Mouse (Mus musculus) megakaryocyte-erythroid progenitor cell, adult 5-6 weeks (primary cell): Measurements from ENCODE around the gene Dab1. TPM values are rescaled to one million over a fixed set of nuclear protein-coding genes. Genes with fewer than 3 reads are reported as not detected.

Source experiments
- ATAC-seq: replicated peaks from 2 replicates; pipeline ENCODE4 v1.8.0; 2016; ENCODE audit warnings: mild to moderate bottlenecking, inconsistent platforms; ENCODE audit not compliant: severe bottlenecking, poor library complexity, low FRiP score, low TSS enrichment
- total RNA-seq, 2 experiments: library from RNA; stranded (forward) in 1 of 2; stranded (reverse) in 1 of 2; fragments of 200-1000, 215-1000 nt in 1 of 2; fragments of >200 nt in 1 of 2; fragmentation: Nextera tagmentation in 1 of 2; gene quantifications; 2 replicates each; pipeline ENCODE4 v1.2.3; 2014 to 2017

Gene Dab1
- total RNA-seq, 2 experiments from 2014 or later = not detected

DNA sequence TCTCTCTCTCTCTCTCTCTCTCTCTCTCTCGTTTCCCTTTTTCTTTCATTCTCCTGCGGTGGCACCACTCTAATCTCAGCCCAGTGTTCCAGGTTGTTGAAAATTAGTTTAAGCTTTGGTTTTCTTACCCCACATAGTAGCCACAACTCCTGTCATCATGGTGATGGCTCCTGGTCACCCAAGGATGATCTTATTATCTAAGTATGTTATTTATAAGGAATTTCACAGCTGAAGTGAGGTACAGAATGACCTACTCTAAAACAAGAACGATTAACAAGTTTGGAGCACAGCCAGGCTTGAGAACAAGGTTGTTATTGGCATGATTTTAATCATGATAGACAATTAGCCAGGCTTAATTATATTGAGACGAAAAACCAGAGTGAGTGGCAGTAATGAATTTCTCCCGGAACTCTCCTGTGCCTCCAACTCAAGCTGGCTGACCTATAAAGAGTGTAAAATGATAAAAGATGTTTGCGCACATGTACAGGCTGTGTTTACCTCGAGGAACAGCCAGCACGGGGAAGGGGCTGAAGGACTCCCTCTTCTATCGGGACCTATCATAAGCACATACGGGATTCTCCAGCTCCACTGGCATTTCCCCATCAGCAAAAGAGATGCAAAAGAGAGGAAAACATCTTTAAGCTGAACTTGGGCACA, 684.0 kb downstream of the Dab1 start:
- ATAC-seq = no peak

DNA sequence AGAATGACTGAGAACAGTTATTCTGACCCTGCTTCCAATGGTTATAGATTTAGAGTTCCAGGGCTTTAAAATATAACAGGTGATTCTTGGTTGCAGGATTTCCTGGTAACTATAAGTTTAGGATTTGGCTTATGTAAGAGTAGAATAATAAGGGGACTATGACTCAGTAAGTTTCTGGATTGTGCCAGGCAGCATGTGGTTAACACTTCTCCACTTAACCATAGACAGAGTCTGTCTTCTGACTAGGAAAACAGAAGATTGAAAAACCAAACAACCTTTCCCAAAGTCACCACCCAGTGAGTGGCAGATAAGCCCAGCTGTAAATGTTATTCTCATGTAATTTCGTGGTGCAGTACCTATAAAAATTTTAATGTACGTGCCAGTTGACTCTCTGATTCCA, 688.6 kb downstream of the Dab1 start:
- ATAC-seq = no peak

DNA sequence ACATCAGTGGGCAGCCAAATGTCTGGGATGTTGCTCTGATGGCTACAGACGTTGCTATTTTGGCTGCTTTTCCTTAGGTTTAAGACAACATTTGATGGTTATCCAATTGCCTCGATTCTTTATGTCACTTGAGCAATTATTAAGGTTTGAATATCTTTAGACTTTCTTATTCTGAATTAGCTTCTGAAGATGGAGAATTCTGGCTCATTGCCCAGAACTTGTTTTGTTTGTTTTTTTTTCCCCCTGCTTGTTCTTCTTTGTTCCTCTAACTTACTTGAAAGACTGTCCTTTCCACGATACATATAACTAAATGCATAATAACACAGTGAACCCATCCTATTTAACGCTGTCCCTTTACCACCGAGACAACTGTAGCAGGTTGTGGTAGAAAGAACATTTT, 707.1 kb downstream of the Dab1 start:
- no peak for ATAC-seq

DNA sequence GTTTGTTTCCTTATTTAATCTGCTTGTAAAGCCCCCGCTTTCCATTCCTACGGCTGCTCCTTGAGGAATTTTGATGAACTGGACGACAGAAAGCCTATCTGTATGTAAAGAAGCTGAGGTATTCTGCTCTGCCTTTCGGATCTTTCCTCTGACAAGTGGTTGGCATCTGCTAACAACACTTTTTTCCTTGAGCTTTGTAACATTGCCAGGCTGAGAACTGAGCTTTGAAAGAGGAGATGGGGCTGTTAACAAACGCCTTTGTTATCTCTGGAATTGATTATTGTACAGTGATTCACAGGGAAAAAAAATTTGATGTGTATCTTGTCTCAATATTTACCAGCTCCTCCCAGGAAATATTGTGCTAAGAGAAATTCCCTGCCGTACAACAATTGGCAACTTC, 712.7 kb downstream of the Dab1 start:
- no peak for ATAC-seq

DNA sequence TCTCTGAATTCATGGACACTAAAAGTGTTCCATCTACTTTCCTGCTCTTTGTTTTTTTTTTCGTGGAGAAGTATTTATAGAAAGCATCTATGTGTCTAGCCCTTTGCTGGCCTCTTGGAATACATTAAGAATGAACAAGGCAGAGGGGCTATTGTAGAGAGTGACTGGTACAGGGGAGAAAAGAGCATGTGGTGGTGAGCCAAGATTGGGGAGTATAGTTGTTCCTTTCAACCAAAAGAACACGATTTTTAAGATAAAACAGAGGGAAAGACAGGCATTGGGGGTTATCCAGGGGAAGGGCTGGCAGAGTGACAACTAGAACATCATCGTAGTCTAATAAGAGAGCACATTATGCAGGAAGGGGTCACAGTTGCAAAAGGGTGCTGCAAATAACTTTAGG, 713.2 kb downstream of the Dab1 start:
- no peak for ATAC-seq

DNA sequence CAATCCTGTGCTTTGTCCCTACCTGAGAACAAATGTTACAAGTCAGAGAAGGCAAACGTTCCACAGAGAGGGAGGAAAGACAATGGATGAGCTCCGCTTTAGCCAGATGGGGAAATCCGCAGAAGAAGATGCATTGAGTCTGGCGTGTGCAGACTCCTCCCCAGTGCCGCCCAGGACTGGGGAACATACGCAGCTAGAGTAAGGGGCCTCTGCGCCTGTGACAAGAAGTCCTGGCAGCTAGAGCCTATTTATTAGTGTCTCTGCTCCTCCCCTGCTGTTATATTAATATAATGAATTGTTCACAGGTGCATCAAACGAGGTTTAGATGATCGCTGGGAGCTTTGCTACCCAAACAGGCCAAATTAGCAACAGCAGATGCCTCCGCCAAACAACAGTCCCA, 718.1 kb downstream of the Dab1 start:
- ATAC-seq = no peak

DNA sequence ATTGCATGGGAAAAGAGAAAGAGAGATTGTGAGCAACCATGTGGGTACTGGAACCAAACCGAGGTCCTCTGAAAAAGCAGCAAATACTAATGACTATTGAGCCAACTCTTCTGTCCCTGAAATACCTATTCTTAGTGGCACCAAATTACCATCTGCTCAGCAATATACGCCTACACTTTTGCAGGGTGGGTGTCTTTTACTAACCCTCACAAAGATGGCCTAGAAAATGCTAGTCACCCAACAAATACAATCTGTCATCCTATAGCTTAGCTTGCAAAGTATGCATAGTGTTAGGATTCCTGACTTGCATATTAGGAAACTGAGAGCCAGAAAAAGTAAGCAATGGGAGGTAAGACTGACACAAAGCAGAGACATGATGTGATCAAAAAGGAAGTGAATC, 719.2 kb downstream of the Dab1 start:
- ATAC-seq = no peak

DNA sequence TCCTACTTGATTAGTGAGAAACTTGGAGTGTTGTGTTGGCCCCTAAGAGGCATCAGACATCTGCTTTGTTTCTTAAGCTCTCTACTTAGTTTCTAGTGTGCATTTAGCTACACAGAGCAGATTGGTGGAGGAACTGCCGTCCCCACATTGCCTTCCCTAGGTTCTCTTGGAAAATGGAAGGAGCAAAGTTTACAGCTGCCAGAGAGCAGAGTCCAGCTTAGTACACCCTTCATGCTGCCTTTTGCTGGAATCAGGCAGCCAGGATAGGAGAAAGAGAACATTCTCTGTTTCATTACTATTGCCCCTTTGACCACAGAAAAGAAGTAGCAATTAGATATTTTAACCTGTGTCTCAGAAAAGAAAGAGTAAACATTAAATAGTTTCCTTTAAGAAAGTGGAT, 742.2 kb downstream of the Dab1 start:
- ATAC-seq = no peak

DNA sequence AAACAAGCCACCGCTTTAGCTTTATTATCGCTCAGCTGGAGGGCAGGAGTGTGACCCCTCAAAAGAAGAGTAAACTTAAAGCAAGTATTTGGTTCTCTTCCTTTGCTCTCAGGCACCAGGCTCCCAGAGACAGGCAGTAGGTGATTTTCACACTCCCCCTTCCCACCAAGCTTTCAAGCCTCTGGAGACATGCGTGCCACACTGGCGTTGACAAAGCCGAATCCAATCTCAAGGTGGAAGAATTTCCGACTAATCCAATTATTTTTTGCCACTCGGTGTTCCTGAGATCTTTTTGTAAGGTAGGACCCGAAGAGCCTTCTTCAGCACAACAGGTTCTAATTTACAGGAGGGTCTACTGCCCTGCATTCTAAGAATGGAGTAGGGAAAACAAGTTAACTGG, 747.3 kb downstream of the Dab1 start:
- no peak for ATAC-seq

DNA sequence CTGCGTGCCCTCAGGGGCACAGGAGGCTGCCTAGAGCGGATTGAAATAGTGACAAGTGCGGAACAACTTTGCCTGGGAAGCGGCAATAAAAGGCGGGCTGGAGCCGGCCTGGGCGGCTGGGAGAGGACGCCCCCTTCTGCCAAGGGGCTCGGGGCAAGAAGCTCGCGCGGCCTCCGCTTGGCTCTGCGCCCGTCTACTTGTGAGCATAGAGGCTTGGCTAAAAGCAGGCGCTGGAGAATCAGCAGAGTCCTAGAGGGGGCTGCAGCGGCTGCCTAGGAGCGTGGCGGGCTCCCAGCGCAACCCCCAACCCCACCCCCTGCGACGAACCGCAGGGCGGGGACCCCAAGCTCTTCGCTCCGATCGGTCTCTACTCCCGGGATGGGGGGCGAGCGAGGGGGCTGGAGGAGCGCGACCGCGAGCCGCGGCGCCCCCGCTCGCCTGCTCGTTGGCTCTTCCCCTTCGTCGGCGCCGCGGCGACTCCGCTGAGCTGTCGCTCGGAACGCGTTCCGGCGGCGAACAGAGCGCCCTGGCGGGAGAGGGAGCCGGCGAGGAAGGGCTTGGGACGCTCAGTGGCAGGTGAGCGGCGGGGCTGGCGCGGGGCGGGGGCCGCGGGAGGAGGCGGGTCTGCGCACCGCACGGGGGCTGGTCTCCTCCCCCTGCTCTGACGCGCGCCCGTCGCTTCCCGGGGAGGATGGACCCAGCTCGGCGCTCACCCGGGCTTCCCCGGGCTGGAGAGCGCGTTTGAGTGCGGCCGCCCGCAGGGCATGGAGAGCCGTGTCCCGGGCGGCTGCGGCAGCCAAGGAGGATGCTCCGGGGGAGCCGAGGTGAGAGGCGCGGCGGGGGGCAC, 748.0 kb downstream of the Dab1 start:
- ATAC-seq = no peak

DNA sequence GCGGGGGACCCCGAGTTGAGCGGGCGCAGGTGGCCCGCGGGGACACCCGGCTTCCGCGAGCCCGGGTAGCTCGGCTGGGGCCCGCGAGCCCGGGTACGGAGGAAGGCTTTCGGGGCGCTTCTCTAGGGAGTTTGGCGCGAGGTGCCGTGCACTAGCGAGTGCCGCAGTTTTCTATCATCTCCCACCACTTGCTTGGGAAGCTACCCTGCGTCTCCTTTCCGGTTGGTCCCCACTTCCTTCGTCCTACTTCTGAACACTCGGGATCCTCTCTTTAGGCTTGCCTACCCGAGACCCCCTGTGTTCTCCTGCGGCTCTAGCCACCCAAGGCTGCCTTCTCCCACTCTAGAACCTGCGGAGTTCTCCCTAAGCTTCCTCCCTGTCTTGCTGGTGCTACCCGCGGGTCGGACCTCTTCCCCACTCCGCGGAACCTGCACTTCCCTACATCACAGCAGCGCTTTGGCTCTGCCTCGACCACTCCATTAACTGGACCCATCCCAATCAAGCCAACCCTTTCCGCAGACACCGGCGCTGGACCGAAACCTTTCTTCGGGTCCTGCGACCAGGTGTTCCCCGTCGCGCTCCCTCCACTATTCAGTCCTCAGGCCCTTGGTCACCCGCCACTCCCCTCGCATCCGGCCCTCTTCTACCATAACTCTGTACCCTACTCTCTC, 748.7 kb downstream of the Dab1 start:
- ATAC-seq = no peak

DNA sequence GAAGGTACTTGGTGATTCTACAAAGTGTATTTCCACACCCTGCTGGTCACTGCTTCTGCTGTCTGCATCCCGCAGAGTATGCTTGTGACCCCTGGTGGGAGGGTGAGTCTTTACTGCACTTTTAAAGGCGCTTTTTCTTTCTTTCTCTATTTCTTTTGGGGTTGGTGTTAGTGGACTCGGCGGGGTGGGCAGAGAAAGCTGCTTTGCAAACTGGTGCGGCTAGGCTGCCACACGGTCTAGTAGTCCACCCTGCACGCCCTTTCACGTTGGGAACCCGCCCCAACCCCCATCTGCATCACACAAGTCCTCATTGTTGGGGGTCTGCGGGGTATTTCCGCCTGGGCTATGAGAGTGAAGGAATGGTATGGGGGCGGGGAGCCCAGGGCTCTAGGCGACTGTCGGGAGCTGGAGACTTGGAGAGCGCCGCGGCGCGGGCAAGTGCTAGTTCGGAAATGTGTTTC, 749.4 kb downstream of the Dab1 start:
- ATAC-seq = no peak

DNA sequence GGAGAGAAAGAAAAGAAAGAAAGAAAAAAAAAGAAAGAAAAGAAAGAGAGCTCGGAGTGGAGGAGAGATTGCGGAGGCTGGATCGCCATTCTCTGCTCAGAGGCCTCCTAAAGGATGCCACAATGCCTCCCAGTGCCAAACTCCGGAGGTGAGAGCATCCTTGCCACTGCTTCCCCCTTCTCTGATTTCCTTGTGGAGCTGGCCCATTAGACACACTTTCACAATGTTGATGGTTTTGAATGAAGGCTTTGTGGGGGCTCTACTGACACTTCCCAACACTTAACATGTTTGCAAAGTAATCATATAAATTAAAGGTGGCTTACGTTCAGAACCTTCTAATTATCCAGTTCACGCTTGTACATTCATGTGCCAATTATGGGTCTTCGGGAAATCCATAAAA, 749.9 kb downstream of the Dab1 start:
- ATAC-seq = no peak

DNA sequence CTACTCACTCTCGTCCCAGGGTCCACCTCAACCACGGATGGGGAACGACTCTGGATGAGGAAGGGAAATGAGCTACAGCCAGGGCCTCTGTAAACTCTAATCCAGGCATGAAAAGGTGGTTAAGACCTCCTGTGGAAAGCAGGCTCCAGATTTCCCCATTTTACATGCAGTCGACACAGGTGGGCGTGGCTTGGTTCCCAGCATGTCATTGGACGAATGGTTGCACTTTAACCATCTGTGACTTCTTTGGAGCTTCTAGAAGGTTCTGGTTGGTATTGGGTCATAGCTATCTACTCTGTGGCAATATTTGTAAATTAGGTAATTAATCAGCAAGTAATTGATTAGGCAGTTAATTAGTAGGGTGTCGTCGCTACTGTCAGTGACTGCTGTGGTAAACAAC, 752.0 kb downstream of the Dab1 start:
- no peak for ATAC-seq

DNA sequence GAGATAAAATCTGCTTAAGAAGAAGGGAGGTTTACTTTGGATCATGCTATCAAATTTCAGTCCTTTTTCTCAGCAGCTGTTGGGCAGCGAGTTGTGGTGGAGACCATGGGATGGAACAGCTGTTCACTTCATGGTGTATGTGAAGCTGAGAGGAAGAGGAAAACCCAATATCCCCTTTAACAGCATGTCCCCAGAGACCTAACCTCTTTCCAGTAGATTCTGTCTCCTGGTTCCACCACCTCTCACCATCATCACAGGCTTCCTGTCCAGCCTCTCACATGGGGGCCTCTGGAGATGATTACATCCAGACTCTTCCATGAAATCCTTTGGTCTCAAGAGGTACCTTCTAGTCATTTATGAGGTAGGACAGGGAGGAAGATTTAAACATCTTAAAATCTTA, 755.0 kb downstream of the Dab1 start:
- no peak for ATAC-seq

DNA sequence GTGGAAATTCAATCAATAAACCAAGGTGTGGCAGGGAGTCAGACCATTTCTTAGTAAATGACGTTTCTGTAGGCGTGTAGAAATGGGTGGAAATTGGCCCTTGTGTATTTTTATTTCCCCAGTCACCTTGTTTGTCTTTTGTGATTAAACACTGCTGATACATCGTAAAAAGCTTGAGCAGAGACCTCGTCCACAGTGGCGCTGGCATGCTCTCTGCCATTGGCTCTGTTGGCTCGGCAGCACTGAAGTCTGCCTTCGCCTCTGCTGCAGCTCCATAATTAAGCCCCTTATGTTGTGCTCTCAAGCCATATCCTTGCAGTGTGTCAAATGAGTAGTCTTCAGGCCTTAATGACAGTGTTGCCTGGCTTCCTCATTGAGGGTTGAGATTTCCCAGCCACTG, 765.5 kb downstream of the Dab1 start:
- ATAC-seq = no peak

DNA sequence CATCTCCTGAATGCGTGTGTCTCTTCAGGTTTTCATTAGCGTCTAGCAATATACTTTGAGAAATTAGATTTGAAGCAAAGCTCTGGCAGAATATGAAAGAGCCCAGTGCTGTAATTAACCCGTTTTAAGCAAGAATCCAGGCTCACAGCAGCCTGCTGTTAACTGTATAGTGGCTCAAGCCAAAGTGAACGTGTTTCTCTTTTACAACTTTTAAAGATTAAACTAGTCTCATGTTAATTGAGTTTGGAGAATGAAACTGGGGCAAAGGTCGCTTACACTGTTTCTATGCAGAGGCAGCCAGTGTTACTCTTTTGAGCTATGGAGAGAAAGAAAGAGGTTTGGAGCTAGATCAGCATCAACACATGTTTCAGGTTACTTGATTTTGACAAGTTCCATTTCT, 766.1 kb downstream of the Dab1 start:
- no peak for ATAC-seq

DNA sequence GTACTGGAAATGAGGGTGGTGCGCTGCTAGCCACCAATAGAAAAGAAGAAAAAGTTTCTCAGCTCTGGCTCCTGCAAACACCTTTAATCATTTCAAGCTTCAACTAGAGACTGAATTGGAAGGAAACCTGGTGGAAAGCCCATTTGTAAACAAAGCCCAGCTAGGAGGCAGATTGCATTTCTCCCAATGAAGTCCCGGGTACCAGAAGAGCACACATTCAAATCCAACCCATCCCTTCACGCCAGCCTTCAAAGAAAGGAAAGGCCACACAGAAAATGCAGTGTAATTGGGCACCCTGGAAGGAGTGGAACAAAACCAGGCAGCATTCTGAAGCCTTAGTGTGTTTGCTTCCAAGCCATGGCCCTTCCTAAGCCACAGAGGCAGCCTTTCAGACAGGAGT, 776.4 kb downstream of the Dab1 start:
- no peak for ATAC-seq

DNA sequence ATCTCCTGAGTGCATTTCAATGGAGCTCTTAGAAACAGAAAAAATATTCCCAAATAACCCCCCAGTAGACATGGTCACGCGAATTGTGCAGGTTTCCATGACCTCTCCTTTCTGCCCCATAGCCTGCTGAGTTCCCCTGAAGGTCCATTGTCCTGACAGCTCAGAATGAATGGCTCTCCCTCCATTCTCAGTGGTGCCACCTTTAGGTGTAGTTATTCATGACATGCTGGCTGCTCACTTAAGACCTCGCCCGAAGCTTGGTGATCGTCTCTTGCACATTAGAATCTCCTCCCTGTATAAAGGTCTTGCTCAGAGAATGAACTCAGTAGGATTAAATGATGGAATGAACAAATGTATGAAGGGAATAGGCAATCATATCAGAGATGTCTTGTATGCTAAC, 776.9 kb downstream of the Dab1 start:
- no peak for ATAC-seq

DNA sequence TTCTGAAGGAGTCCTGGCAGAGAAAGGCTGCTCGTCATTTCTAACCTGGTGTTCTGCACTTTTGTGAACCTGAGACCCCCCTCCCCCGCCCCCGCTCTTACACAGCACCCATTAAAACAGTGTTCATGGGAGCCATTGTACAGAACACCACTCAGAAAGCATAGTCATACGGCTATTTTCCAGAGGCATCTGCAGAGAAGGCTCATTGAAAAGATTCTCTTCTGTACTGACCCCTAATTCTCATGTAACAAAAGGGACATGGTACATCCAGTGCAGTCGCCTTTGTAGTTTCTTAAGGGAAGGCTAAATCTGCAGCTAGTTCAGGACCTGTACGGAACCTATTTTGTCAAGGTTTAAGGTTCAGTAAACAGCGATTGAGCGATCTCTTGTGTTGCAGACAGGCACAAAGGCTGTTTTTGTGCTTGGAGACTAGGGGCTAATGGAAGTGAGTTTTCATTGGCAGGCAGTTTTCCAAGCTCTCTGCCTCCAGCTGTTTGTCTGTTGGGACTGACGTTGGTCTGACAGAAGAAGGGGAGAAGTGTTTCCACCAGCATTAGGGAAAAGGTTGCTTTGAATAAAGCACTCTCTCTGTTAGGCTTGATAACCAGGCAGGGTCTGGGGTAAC, 780.1 kb downstream of the Dab1 start:
- no peak for ATAC-seq
